Comparison of ENCODE assay signal across 19 mouse cellular contexts in genomic region chr2:62591555-62591954, GRCm38 (mm10).
"Had no signal": no experiment of that assay in that cellular context is flagged by ENCODE, and none has a peak within 500 bp of the region (broad histone marks: within the 10 kb centered on the region; RNA-seq: fewer than 3 reads in every experiment).

No protein-coding gene starts in this region.

- H3K4me2 ChIP-seq: liver, embryonic 13.5 days; liver, embryonic 15.5 days; midbrain, embryonic 13.5 days; midbrain, embryonic 15.5 days; neural tube, embryonic 13.5 days; neural tube, embryonic 15.5 days had no signal

- H3K27ac ChIP-seq: liver, embryonic 13.5 days; liver, embryonic 15.5 days; midbrain, embryonic 10.5 days; midbrain, embryonic 13.5 days; midbrain, embryonic 15.5 days; neural tube, embryonic 13.5 days; neural tube, embryonic 15.5 days had no signal

- H3K4me1 ChIP-seq: midbrain, embryonic 10.5 days; midbrain, embryonic 13.5 days; midbrain, embryonic 15.5 days; neural tube, embryonic 13.5 days; neural tube, embryonic 15.5 days had no signal

- H3K9ac ChIP-seq: liver, embryonic 13.5 days; liver, embryonic 15.5 days; midbrain, embryonic 13.5 days; midbrain, embryonic 15.5 days; neural tube, embryonic 13.5 days; neural tube, embryonic 15.5 days had no signal

- H3K9me3 ChIP-seq: liver, embryonic 13.5 days; liver, embryonic 15.5 days; midbrain, embryonic 10.5 days; midbrain, embryonic 13.5 days; midbrain, embryonic 15.5 days; neural tube, embryonic 13.5 days; neural tube, embryonic 15.5 days had no signal

- ATAC-seq: midbrain, embryonic 13.5 days; midbrain, embryonic 15.5 days had no signal

- H3K36me3 ChIP-seq: liver, embryonic 13.5 days; liver, embryonic 15.5 days; midbrain, embryonic 10.5 days; midbrain, embryonic 13.5 days; midbrain, embryonic 15.5 days; neural tube, embryonic 13.5 days; neural tube, embryonic 15.5 days had no signal

- H3K4me3 ChIP-seq: liver, embryonic 13.5 days; liver, embryonic 15.5 days; midbrain, embryonic 10.5 days; midbrain, embryonic 13.5 days; midbrain, embryonic 15.5 days; myocyte; neural tube, embryonic 13.5 days; neural tube, embryonic 15.5 days had no signal

- H3K27me3 ChIP-seq: liver, embryonic 13.5 days; liver, embryonic 15.5 days; midbrain, embryonic 13.5 days; midbrain, embryonic 15.5 days; neural tube, embryonic 13.5 days; neural tube, embryonic 15.5 days had no signal

- DNase-seq: liver, embryonic 13.5 days; lung, adult 18-20 months; lung, postnatal 14 days; lung, postnatal 4 days; retina, postnatal 1 day; right cerebral cortex, adult 18-20 months; right cerebral cortex, postnatal 25 days; right cerebral cortex, postnatal 4 days; spleen, adult 18-20 months; thymus, adult 18-20 months; thymus, postnatal 14 days; thymus, postnatal 36 days had no signal
